Mouse (Mus musculus) adipocyte (in vitro differentiated cells): ENCODE data around the gene Clnk.

Experiments
- DNase-seq: peaks from one replicate; pipeline ENCODE4 v3.0.0-alpha.2; 2016; ENCODE audit warnings: low spot score

Gene Clnk

GRCm38 (mm10) chr5:38857591-38857990, 19.0 kb downstream of the Clnk start:
- DNase-seq: no peak

GRCm38 (mm10) chr5:38850171-38850570, 26.4 kb downstream of the Clnk start:
- DNase-seq: no peak

GRCm38 (mm10) chr5:38845529-38845928, 31.1 kb downstream of the Clnk start:
- DNase-seq: no peak

- DNase-seq: no peak
These were observed 32.3 kb downstream of the Clnk start for GRCm38 (mm10) chr5:38844312-38844711.

GRCm38 (mm10) chr5:38839981-38840380, 36.6 kb downstream of the Clnk start:
- DNase-seq: no peak

- DNase-seq: no peak
These were observed 49.3 kb downstream of the Clnk start for GRCm38 (mm10) chr5:38827310-38827709.

- DNase-seq: no peak
These were observed 50.0 kb downstream of the Clnk start for GRCm38 (mm10) chr5:38826586-38826985.

GRCm38 (mm10) chr5:38824132-38824965, 52.3 kb downstream of the Clnk start:
- DNase-seq: no peak

GRCm38 (mm10) chr5:38813391-38814109, 63.1 kb downstream of the Clnk start:
- DNase-seq: no peak

- DNase-seq: no peak
These were observed 63.7 kb downstream of the Clnk start for GRCm38 (mm10) chr5:38812916-38813315.

GRCm38 (mm10) chr5:38812386-38812785, 64.2 kb downstream of the Clnk start:
- no peak for DNase-seq

- no peak for DNase-seq
These were observed 77.7 kb downstream of the Clnk start for GRCm38 (mm10) chr5:38798910-38799309.

- DNase-seq: no peak
These were observed 81.5 kb downstream of the Clnk start for GRCm38 (mm10) chr5:38795139-38795538.

- no peak for DNase-seq
These were observed 85.5 kb downstream of the Clnk start for GRCm38 (mm10) chr5:38791116-38791515.

- DNase-seq: no peak
These were observed 87.8 kb downstream of the Clnk start for GRCm38 (mm10) chr5:38788820-38789219.

- DNase-seq: no peak
These were observed 88.6 kb downstream of the Clnk start for GRCm38 (mm10) chr5:38787851-38788520.

- no peak for DNase-seq
These were observed 90.5 kb downstream of the Clnk start for GRCm38 (mm10) chr5:38786126-38786525.

- DNase-seq: no peak
These were observed 90.9 kb downstream of the Clnk start for GRCm38 (mm10) chr5:38785686-38786085.

GRCm38 (mm10) chr5:38781813-38782212, 94.8 kb downstream of the Clnk start:
- DNase-seq: peak; percentile 58

GRCm38 (mm10) chr5:38780631-38781030, 96.0 kb downstream of the Clnk start:
- DNase-seq: peak; percentile 10

GRCm38 (mm10) chr5:38780045-38780444, 96.6 kb downstream of the Clnk start:
- DNase-seq: no peak

GRCm38 (mm10) chr5:38775500-38775899, 101.1 kb downstream of the Clnk start:
- DNase-seq: no peak

GRCm38 (mm10) chr5:38754950-38755349, 121.7 kb downstream of the Clnk start:
- DNase-seq: peak; percentile 32
